Mouse (Mus musculus): ENCODE measurements around the gene Serbp1.

- TF ChIP-seq POLR2A (IDR thresholded peaks at IDR 0.05; ENCODE audit: borderline replicate concordance, extremely low read depth, insufficient read depth, insufficient read length, poor library complexity, severe bottlenecking) = no peak
- no peak for TF ChIP-seq CTCF (IDR thresholded peaks at IDR 0.05; ENCODE audit: borderline replicate concordance, extremely low read depth, insufficient read depth, insufficient read length)
Measured at GRCm38 (mm10) chr6:67237977-67238376, at the start of gene Serbp1.

Measured in brain, embryonic 14.5 days (tissue).